Mouse (Mus musculus): Measurements from ENCODE around the gene Mfng.

- TF ChIP-seq CTCF (IDR thresholded peaks at IDR 0.05; ENCODE audit: low read depth, low read length), result no peak
- no peak for TF ChIP-seq EP300 (IDR thresholded peaks at IDR 0.05; ENCODE audit: insufficient read depth, low read depth, low read length)
- no peak for TF ChIP-seq POLR2A (IDR thresholded peaks at IDR 0.05; ENCODE audit: insufficient read depth, low read length)
These were observed 30.2 kb upstream of the Mfng start for GRCm38 (mm10) chr15:78803499-78803900.
